Mouse (Mus musculus) liver, embryonic 13.5 days (tissue): ENCODE measurements at regions not wholly inside any gene's neighbourhood (a gene's known extent, or its start where the extent isn't known, plus 50 kb on each side); places are given as distances from the start of the nearest gene placed in this dataset.

Experiments
- ATAC-seq: fragments of 200-750 bp; cut with Nextera tagmentation; 2 replicates; pipeline ENCODE4 v1.8.0; 2017; ENCODE audit warnings: low read depth, mild to moderate bottlenecking, moderate number of reproducible peaks, moderate library complexity
- DNase-seq: peaks from one replicate; pipeline ENCODE4 v3.0.0; 2022
- H3K27ac ChIP-seq: fragments of 300-500 bp; sonication (generic); 2 replicates; pipeline ENCODE4 v1.5.1; 2015; ENCODE audit warnings: moderate library complexity, mild to moderate bottlenecking, inconsistent platforms
- H3K27me3 ChIP-seq: fragments of 300-500 bp; sonication (generic); 2 replicates; pipeline ENCODE4 v1.6.1; 2015; ENCODE audit warnings: mild to moderate bottlenecking, inconsistent platforms
- H3K36me3 ChIP-seq: fragments of 300-500 bp; sonication (generic); 2 replicates; pipeline ENCODE4 v1.6.1; 2015; ENCODE audit warnings: mild to moderate bottlenecking, inconsistent platforms
- H3K4me1 ChIP-seq: fragments of 300-500 bp; sonication (generic); replicated peaks from 2 replicates; pipeline ENCODE4 v1.6.1; 2015; ENCODE audit warnings: inconsistent platforms
- H3K4me2 ChIP-seq: fragments of 300-500 bp; sonication (generic); 2 replicates; pipeline ENCODE4 v1.6.1; 2015; ENCODE audit warnings: inconsistent platforms, mild to moderate bottlenecking, moderate library complexity
- H3K4me3 ChIP-seq: fragments of 300-500 bp; sonication (generic); replicated peaks from 2 replicates; pipeline ENCODE4 v1.5.1; 2015; ENCODE audit warnings: mild to moderate bottlenecking, inconsistent platforms
- H3K9ac ChIP-seq: fragments of 300-500 bp; sonication (generic); 2 replicates; pipeline ENCODE4 v1.6.1; 2015; ENCODE audit warnings: mild to moderate bottlenecking, inconsistent platforms
- H3K9me3 ChIP-seq: fragments of 300-500 bp; sonication (generic); replicated peaks from 2 replicates; pipeline ENCODE4 v1.6.1; 2016; ENCODE audit warnings: inconsistent platforms
- WGBS: fragments of 180-500 bp; shearing (Covaris S2); methylation state at CpG from one replicate; pipeline ENCODE4 v1.1.7; 2015; ENCODE audit not compliant: insufficient replicate concordance; 5-methylcytosine and 5-hydroxymethylcytosine counted together

GRCm38 (mm10) chr13:81965431-81965830 is 182.6 kb downstream of the Cetn3 start:
- DNase-seq (no peak), ATAC-seq (no peak)
- no peaks in the 10 kb centered on the region for H3K4me1 ChIP-seq
- no peak overlapping the region for H3K4me2 ChIP-seq
- 74% methylated on average over 2 of the region's 2 CpGs for WGBS
- H3K36me3 ChIP-seq = no peaks in the 10 kb centered on the region
- no peaks in the 10 kb centered on the region for H3K27me3 ChIP-seq
- H3K4me3 ChIP-seq = no peak overlapping the region
- no peaks in the 10 kb centered on the region for H3K9me3 ChIP-seq
- H3K27ac ChIP-seq = no peak overlapping the region
- no peak overlapping the region for H3K9ac ChIP-seq

GRCm38 (mm10) chr13:81975878-81976277 is 193.0 kb downstream of the Cetn3 start:
- Histone ChIP-seq H3K4me1 (no peaks in the 10 kb centered on the region), H3K27ac (no peak overlapping the region), H3K36me3 (no peaks in the 10 kb centered on the region), H3K27me3 (no peaks in the 10 kb centered on the region), H3K4me3 (no peak overlapping the region), H3K9ac (no peak overlapping the region), H3K9me3 (no peaks in the 10 kb centered on the region), H3K4me2 (no peak overlapping the region)
- ATAC-seq = no peak
- no peak for DNase-seq
- WGBS = 63% methylated on average over 2 of the region's 2 CpGs

DNA sequence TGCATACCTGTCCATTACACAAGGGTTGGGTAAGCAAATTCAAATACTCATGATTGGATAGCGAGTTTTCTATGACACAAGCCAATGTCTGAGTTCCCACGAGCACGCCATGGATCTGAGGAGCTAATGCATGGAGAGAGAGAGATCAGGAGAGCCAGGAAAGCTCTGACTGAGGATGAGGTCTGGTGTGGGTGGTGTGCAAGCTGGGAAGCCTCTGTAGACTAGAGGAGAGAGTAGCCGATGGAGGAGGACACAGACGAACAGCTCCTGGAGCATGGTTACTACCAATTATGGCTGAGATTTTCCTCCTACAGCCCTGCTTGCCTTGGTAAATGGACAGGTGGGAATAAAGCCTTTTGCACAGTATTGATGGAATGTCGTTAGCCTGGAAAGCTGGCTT is 195.1 kb downstream of the Cetn3 start:
- H3K27me3 ChIP-seq = no peaks in the 10 kb centered on the region
- WGBS = 69% methylated on average over 6 of the region's 6 CpGs
- H3K36me3 ChIP-seq = no peaks in the 10 kb centered on the region
- no peak overlapping the region for H3K4me3 ChIP-seq
- no peak overlapping the region for H3K27ac ChIP-seq
- DNase-seq (no peak), ATAC-seq (no peak)
- no peaks in the 10 kb centered on the region for H3K4me1 ChIP-seq
- no peaks in the 10 kb centered on the region for H3K9me3 ChIP-seq
- no peak overlapping the region for H3K4me2 ChIP-seq
- no peak overlapping the region for H3K9ac ChIP-seq

GRCm38 (mm10) chr13:81979289-81979688 is 196.4 kb downstream of the Cetn3 start:
- no peak for DNase-seq
- no peaks in the 10 kb centered on the region for H3K4me1 ChIP-seq
- no peak for ATAC-seq
- no peaks in the 10 kb centered on the region for H3K36me3 ChIP-seq
- no peak overlapping the region for H3K4me3 ChIP-seq
- no peak overlapping the region for H3K27ac ChIP-seq
- no peak overlapping the region for H3K9ac ChIP-seq
- H3K27me3 ChIP-seq = no peaks in the 10 kb centered on the region
- H3K4me2 ChIP-seq = no peak overlapping the region
- H3K9me3 ChIP-seq = no peaks in the 10 kb centered on the region

DNA sequence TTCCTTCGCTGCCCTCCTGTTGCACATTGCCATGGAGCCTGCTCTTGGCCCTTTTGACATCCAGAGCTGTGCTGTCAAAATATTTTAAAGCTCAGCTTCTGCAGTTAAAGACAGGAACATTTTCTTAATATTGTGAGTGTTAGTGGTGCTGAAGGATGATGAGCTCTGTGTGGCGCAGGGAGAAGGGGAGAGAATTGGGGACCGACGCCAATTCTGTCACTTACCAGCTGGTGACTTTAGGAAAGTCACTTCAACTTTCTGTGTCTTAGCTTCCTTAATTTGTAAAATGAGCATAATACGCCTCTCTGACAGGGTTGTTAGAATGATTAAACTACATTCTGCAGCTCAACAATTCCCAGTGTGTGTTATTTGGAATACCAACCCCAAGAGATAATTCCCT is 197.2 kb downstream of the Cetn3 start:
- Histone ChIP-seq H3K9me3 (no peaks in the 10 kb centered on the region), H3K9ac (no peak overlapping the region), H3K27me3 (no peaks in the 10 kb centered on the region), H3K27ac (no peak overlapping the region), H3K36me3 (no peaks in the 10 kb centered on the region), H3K4me3 (no peak overlapping the region), H3K4me2 (no peak overlapping the region), H3K4me1 (no peaks in the 10 kb centered on the region)
- ATAC-seq = no peak
- WGBS = 71% methylated on average over 5 of the region's 5 CpGs
- DNase-seq = no peak

GRCm38 (mm10) chr13:81982491-81982890 is 199.6 kb downstream of the Cetn3 start:
- 27% methylated on average over 2 of the region's 2 CpGs for WGBS
- H3K9me3 ChIP-seq = no peaks in the 10 kb centered on the region

DNA sequence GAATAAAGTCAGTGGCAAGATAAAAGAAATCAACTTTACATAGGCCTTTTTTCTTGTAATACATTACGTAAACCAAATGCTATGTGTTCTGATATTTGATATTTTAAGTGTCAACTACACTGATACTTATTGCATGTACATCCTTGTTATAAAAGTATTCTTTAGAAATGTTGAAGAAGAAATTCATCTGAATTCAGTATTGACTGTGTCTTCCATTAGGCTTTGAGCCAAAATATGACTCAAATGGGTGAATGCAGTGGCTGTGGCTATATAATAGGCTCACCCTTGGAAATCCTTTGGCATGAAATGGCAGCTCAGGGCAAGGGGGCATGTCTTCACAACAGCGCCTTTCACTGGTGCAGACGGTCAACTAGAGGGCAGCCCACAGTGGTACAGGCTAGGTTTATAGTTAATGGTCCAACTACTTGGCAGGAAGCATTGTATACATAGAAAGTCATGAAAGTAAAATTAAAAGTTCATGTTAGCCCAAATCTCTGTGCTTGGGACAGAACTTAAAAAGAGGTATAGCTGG is 217.9 kb downstream of the Cetn3 start:
- H3K36me3 ChIP-seq = no peaks in the 10 kb centered on the region
- H3K4me3 ChIP-seq = no peak overlapping the region
- H3K27me3 ChIP-seq = no peaks in the 10 kb centered on the region
- no peaks in the 10 kb centered on the region for H3K9me3 ChIP-seq
- no peak overlapping the region for H3K4me2 ChIP-seq
- WGBS = 69% methylated on average over 3 of the region's 3 CpGs
- no peak overlapping the region for H3K27ac ChIP-seq
- no peaks in the 10 kb centered on the region for H3K4me1 ChIP-seq
- no peak overlapping the region for H3K9ac ChIP-seq
- ATAC-seq (no peak), DNase-seq (no peak)

More at GRCm38 (mm10) chr13:81982491-81982890, 199.6 kb downstream of the Cetn3 start:
- ATAC-seq (no peak), DNase-seq (no peak)
- H3K36me3 ChIP-seq = no peaks in the 10 kb centered on the region
- H3K9ac ChIP-seq = no peak overlapping the region
- H3K4me2 ChIP-seq = no peak overlapping the region
- H3K27me3 ChIP-seq = no peaks in the 10 kb centered on the region
- H3K27ac ChIP-seq = no peak overlapping the region
- no peak overlapping the region for H3K4me3 ChIP-seq
- no peaks in the 10 kb centered on the region for H3K4me1 ChIP-seq

DNA sequence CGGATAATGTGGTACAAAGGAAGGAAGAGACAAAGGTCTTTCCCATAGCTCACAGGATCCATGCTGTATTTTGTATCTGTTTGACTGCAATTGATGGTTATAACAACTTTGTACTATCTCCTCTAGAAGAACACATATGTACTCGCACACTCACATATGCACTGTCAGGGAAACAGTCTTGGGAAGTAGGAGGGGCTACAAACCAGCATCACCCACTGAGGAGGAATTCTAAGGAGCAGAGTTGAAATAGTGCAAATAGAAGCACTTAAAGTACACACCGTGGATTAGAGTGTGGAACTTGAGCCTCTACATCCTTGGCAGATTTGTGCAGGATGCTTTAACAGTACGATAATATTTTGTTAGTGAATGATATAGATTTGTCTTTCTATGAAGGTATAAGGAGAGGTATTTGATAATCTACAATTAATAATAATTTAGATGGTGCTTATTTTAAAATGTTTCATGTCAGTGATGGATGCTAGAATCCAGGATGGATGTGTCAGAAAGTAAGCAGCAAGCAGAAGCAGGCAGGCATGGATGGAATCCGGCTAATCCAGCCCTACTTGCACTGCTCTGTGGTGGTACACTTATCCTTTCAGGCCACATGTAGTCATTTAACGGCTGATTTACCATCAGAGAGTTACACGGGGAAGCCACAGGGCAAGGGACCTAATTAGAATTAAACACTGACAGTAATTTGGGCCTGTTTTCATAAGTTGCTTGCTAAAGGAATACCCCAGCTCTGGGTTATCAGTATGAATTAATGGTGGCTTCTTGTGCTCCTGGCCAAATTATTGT is 223.3 kb downstream of the Cetn3 start:
- H3K9ac ChIP-seq = no peak overlapping the region
- no peaks in the 10 kb centered on the region for H3K27me3 ChIP-seq
- H3K4me2 ChIP-seq = no peak overlapping the region
- no peak overlapping the region for H3K27ac ChIP-seq
- DNase-seq (no peak), ATAC-seq (no peak)
- no peaks in the 10 kb centered on the region for H3K9me3 ChIP-seq
- WGBS = 60% methylated on average over 7 of the region's 7 CpGs
- H3K36me3 ChIP-seq = no peaks in the 10 kb centered on the region
- H3K4me3 ChIP-seq = no peak overlapping the region
- no peaks in the 10 kb centered on the region for H3K4me1 ChIP-seq

GRCm38 (mm10) chr13:82007222-82007621 is 224.3 kb downstream of the Cetn3 start:
- H3K9me3 ChIP-seq = no peaks in the 10 kb centered on the region
- no peak overlapping the region for H3K4me2 ChIP-seq
- ATAC-seq (no peak), DNase-seq (no peak)
- H3K36me3 ChIP-seq = no peaks in the 10 kb centered on the region
- no peaks in the 10 kb centered on the region for H3K27me3 ChIP-seq
- H3K27ac ChIP-seq = no peak overlapping the region
- no peak overlapping the region for H3K4me3 ChIP-seq
- H3K9ac ChIP-seq = no peak overlapping the region
- H3K4me1 ChIP-seq = no peaks in the 10 kb centered on the region

GRCm38 (mm10) chr13:82039623-82040022 is 256.7 kb downstream of the Cetn3 start:
- no peaks in the 10 kb centered on the region for H3K9me3 ChIP-seq
- no peak overlapping the region for H3K27ac ChIP-seq
- H3K9ac ChIP-seq = no peak overlapping the region
- no peak overlapping the region for H3K4me3 ChIP-seq
- no peaks in the 10 kb centered on the region for H3K36me3 ChIP-seq
- no peaks in the 10 kb centered on the region for H3K27me3 ChIP-seq
- ATAC-seq = no peak
- 24% methylated on average over 2 of the region's 2 CpGs for WGBS
- no peak for DNase-seq
- no peak overlapping the region for H3K4me2 ChIP-seq
- no peaks in the 10 kb centered on the region for H3K4me1 ChIP-seq

GRCm38 (mm10) chr13:82058131-82058731 is 275.4 kb downstream of the Cetn3 start:
- Histone ChIP-seq H3K27me3 (no peaks in the 10 kb centered on the region), H3K4me3 (no peak overlapping the region), H3K4me2 (no peak overlapping the region), H3K27ac (no peak overlapping the region), H3K36me3 (no peaks in the 10 kb centered on the region), H3K9ac (no peak overlapping the region), H3K9me3 (no peaks in the 10 kb centered on the region), H3K4me1 (no peaks in the 10 kb centered on the region)
- ATAC-seq (no peak), DNase-seq (no peak)
- WGBS = 47% methylated on average over 3 of the region's 3 CpGs

- H3K36me3 ChIP-seq = no peaks in the 10 kb centered on the region
- H3K4me1 ChIP-seq = no peaks in the 10 kb centered on the region
- no peak for DNase-seq
- no peaks in the 10 kb centered on the region for H3K27me3 ChIP-seq
- H3K27ac ChIP-seq = no peak overlapping the region
- no peak for ATAC-seq
- H3K4me2 ChIP-seq = no peak overlapping the region
- no peak overlapping the region for H3K9ac ChIP-seq
- H3K9me3 ChIP-seq = no peaks in the 10 kb centered on the region
- WGBS = 58% methylated on average over 3 of the region's 3 CpGs
- no peak overlapping the region for H3K4me3 ChIP-seq
These were observed 276.0 kb downstream of the Cetn3 start for GRCm38 (mm10) chr13:82058872-82059271.
